Mouse (Mus musculus): Measurements from ENCODE around the gene Sart3.
A peak's percentile ranks its signal among the peaks of the same experiment; 100 is the strongest.
"Not testable (repeated sequence)": the region's sequence is repeated elsewhere in the genome, so short reads cannot be mapped to it uniquely, and the experiment has no call there.

Gene Sart3

GRCm38 (mm10) chr5:113772450-113772895, at the start of gene Sart3, which contains the start of gene Iscu:
Gene Sart3 (minus strand): TSS chr5:113772510.
Gene Iscu (plus strand): TSS chr5:113772748.
- peak; percentile 90 for DNase-seq (ENCODE audit: low read depth, low spot score)

- no peak for DNase-seq (ENCODE audit: low read depth, low spot score)
Observed at GRCm38 (mm10) chr5:113818572-113818971, 46.3 kb upstream of the Sart3 start.

- peak; percentile 44 for DNase-seq (ENCODE audit: low read depth, low spot score)
Observed at GRCm38 (mm10) chr5:113815638-113816152, 43.4 kb upstream of the Sart3 start.

DNA sequence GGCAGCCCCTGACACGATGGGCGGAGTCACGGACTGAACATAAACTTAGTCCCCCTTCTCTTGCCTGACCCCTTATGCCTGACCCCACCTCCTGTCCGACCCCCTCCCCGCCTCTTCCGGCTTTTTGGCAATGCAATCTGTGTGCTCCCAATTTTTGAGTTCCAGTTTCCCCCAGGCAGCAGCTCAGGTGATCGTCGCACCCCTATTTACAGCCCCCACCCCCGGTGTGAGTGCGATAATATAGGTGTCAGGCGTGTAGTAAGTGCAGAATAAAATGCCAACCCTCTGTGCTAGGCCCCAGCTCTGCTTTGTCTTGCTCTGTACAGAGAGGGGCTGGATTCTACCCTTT, 42.7 kb upstream of the Sart3 start:
- no peak for DNase-seq (ENCODE audit: low read depth, low spot score)

DNA sequence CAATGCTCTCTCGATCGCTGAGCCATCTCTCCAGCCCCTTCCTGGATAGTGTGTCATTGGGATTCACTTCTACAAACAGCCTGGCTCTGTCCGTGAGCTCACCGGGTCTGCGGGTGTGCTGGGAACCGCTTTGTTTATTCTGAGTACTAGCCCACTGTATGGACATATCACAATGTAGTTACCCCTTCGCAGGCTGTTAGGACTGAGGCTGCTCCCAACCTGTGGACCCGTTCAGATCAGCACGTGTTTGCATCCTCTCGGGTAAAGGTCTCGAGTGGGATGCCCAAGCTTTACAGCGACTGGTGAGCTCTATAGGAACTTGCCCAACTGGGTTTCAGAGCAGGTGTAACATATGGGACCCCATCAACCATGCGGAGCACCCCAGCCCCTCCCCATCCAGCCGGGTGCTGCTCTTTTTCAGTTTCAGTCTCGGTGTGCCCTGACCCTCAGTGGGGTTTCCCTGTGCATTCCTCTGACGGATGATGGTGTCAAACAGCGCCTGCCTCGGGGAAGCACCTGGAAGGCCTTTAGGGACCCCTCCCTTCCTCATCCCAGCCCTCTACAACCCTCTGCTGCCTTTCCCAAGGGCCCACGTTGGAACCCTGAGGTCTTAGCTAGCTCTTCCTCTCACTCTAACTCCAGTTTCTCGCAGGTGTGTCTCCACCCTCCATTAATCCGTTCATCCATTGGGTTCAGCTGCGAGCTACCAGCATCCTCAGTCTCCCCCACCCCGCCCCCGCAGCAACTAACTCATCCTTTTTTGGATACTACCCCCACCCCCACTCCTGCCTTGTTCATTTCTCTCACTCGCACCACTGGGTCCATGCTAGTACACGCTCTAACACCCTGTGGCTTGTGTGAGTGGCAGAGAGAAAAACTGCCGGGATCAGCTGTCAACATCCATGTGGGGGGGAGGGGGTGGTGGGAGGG, 42.1 kb upstream of the Sart3 start:
- DNase-seq (ENCODE audit: low read depth, low spot score), result no peak

DNA sequence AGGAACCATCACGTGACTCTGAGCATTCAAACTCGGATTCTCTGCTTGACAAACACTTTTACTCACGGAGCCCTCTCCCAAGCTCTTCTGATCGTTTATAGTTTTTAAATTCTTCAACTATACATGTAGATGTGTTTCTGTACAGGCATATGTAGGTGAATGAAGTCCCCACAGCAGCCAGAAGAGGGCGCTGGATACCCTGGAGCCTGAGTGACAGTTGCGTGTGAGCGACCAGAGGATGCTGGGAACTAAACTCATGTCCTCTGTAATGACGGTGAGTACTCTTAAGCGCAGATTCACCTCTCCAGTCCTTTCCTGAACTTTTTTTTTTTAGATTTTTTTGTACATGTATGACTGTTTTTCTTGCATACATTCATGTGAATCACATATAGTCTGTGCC, 41.3 kb upstream of the Sart3 start:
- DNase-seq (ENCODE audit: low read depth, low spot score), result no peak

DNA sequence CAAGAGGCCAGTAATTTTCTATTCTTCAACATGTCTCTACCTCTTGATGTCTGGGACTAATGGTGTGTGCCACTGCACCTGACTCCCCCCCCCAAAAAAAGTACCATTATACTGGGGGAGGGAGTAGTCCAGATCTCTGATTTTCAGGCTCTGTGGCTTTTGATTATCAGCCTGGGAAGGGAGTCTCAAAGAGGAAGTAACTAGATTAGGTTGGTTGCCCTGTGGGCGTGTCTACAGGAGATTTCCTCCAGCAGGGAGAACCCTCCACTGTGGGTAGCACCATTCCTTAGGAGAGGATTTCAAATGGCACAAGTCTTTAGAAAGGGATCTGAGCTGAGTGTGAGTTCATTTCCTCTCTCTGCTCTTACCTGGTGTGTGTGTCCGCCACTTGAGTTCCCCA, 40.3 kb upstream of the Sart3 start:
- no peak for DNase-seq (ENCODE audit: low read depth, low spot score)

DNA sequence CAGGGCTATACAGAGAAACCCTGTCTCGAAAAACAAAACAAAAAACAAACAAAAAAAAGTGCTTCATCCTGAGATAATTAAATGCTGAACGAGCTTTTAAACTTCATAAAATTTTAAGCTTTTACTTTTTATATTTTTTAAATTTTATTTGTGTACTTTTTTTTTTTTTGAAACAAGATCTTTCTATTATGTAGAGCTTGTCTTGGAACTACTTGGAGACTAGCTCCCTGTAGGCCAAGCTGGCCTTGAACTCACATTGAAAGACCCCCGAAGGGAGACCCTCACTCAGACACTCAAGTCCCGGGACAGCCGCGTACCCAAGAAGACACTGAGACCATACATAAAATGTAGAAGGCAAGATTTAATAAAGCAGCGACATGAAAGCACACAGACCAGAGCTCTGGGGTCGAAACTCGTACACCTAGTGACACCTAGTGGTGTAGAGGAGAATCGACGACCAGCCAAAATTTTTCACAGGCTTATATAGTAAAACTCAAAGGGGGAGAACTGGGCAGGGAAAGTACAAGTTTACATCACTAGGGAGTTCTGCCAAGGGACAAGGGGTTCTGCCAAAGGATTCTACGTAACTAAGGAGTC, 39.6 kb upstream of the Sart3 start:
- not testable (repeated sequence) for DNase-seq (ENCODE audit: low read depth, low spot score)

DNA sequence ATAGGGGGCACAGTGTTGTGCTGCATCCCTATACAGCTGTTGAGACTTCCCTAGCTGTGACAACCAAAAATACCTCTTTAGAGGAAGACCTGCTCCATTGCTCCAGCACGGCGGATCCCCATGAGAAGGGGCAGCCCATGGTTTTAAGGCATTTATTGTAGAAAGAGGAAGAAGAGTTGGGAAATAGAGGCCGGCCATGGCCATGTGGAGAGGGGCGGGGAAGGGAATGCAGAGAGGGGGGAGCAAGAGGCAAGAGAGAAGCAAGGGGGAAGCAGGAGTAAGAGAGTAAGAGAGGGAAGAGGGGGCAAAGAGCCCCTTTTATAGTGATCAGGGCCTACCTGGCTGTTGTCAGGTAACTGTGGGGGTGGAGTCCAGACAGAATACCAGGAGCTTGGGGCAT, 37.8 kb upstream of the Sart3 start:
- no peak for DNase-seq (ENCODE audit: low read depth, low spot score)

DNA sequence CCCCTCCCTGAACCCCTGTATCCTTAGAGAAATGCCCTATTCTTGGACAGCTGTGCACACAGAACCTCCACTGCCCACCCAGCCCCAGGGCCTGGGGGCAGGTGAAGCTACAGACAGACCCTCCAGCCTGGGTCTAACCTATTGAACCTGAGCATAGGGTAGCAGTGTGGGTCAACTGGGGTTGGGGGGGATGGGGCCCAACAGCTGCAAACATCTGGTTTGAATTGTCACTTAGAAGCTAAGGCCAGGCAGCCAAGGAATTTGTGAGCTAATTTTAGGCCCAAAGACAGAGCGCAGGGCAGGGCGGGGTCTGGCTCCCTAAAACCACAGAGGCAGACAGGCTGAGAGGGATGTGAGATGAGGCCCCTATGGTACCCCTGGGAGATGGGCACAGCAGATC, 35.9 kb upstream of the Sart3 start:
- DNase-seq (ENCODE audit: low read depth, low spot score), result no peak

DNA sequence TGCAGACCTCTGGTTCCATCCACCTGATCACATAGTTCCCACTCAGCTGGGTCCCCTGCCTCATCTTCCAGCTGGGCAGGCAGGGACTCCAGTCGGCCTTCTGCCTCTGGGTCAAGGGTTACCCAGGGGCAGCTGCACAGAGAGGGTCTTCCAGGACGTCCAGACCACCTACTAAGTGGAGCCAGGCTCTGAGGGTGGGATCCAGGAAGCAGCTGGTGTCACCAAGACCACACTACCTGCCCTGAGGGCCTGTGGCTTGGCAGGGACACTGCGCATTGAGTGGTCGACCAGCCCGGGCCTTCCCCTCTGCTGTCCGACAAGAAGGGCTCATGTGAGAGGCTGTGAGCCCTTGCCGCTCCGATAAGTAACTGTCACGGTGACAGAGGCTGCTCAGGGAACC, 35.4 kb upstream of the Sart3 start:
- DNase-seq (ENCODE audit: low read depth, low spot score), result no peak

DNA sequence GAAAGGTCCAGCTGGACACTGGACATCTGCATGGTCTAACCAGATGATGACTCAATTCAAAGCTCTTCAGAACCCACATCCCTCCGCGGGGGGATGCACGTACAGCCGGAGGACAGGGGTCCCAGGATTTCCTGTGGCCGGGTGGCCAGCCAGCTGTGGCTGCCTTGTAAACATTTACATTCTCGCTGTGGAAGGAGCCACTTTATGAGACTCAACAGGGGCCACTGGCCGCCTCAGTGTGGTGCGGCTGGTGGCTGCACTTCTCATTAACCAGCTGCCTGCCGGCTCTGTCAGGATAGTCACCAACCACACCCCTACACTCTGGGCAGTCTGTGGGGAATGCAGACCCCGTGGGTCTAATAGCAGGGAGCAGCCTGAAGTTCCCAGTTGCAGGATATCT, 34.1 kb upstream of the Sart3 start:
- no peak for DNase-seq (ENCODE audit: low read depth, low spot score)

GRCm38 (mm10) chr5:113805301-113805700, 33.0 kb upstream of the Sart3 start:
- DNase-seq (ENCODE audit: low read depth, low spot score), result no peak

GRCm38 (mm10) chr5:113804395-113804966, 32.2 kb upstream of the Sart3 start:
- no peak for DNase-seq (ENCODE audit: low read depth, low spot score)

DNA sequence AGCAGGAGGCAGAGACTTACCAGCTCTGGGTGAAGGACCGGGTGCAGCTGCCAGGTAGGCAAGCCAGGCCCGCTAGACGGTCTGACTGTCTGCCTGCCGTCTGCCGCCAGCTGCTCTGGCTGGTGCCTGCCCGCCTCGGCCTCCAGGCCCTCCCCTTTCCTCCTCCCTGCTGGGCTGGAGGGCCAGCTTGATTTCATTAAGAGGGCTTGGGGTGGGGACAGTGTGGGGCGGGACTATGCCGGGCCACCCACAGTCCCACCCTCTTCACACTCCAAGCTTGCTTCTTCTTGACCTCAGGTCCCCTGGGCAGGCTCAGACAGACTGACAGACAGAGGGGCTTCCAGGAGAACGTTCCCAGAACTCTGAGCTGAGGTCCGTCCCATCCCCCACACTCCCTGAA, 28.0 kb upstream of the Sart3 start, which contains the start of gene Tmem119:
TSS of gene Tmem119 (minus strand) at position 237 of the 400 bp plus-strand sequence.
- no peak for DNase-seq (ENCODE audit: low read depth, low spot score)

GRCm38 (mm10) chr5:113799691-113800090, 27.4 kb upstream of the Sart3 start:
- DNase-seq (ENCODE audit: low read depth, low spot score), result no peak

DNA sequence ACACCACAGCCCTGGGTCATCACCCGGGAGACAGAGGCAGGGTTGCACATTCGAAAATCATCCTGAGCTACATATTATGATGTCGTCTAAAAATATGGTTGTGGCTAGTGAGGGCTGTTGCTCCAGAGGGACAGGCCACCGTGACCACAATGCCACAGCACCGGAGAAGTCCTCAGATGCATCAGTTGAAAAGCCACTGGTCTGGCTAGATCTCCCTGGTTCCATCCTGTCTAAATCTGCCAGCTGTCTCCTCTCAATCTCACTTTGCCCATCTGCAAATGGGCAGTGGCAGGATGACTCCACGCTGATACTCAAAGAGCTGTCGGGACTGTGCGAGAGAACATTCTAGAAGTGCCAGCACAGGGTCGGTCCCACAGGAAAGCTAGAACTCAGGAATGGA, 26.2 kb upstream of the Sart3 start:
- DNase-seq (ENCODE audit: low read depth, low spot score), result no peak

DNA sequence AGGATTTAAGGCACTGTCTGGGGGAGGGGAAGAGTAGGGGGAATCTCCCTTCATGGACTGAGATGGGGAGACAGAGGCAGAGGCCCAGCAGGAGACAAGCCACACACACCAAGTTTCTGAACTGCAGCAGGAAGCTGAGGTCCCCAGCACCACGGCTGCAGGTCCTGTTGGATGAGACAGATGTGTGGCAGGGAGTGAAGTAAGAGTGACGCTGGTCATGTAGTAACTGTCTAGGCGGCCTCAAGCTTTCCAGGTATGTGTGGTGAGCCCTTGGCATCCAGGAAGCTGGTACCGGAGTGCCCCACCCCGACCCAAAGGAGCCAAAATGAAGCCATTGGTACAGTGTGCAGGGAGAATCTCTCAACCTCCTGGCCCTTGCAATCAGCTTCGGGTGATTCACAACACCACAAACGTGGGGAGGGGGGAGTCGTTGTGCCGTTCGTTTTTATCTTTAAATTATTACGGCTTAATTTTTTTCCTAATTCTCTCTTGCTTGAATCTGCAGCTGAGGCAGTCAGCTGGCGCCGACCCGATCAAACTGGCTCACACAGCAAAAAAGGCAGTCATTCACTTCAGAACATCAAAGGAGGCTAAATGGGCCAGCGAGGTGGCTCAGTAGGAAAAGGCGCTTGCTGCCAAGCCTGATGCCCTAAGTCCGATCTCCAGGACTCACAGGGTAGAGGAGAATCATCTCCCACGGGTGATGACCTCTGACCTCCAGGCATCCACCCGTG, 25.0 kb upstream of the Sart3 start:
- DNase-seq (ENCODE audit: low read depth, low spot score), result no peak

DNA sequence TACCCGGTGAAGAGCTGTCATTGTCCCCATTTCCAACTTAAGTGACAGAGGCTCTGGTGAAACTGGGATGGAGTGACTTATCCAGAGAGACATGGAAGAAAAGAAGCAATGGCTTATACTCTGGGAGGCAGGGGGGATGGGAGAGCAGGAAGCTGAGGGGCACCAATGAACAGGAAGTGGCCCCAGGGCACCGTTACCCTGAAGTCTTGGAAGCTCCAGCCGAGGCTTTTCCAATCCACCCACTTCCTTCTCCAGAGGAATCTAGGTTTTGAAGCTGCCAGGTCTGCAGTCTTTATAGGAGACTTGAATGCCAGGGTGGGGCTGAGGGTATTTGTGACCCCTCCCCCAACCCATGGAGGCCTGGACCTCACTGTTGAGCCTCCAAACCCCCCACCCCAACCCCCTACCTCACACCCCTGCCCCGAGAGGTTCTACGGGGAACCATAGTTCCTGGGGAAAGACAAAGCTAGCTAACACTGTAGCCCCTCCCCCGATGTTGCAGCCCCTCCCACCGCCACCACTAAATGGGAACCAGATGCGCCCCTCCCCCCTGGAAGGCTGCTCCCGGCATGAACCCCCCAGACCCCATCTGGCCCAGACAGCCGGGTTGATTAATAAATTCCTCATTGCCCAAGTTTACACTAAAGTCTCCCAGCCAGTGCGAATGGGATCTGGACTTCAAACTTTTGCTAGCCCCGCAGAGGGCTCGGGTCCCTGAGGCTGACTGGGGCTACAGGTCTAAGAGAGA, 24.3 kb upstream of the Sart3 start:
- DNase-seq (ENCODE audit: low read depth, low spot score), result no peak

- DNase-seq (ENCODE audit: low read depth, low spot score), result no peak
Observed at GRCm38 (mm10) chr5:113791197-113792095, 19.1 kb upstream of the Sart3 start.
